Mouse (Mus musculus) E14TG2a.4 (cell line): ENCODE measurements around the gene Abi3bp.

Experiments
- CTCF ChIP-seq: conservative IDR thresholded peaks from 2 replicates; pipeline ENCODE4 v1.5.1; 2014; ENCODE audit warnings: low read length
- NANOG ChIP-seq: IDR thresholded peaks from 2 replicates; pipeline ENCODE4 v1.6.1; 2014; ENCODE audit warnings: borderline replicate concordance, low read length, mixed read lengths
- POU5F1 ChIP-seq: IDR thresholded peaks from 2 replicates; pipeline ENCODE4 v1.6.1; 2014; ENCODE audit warnings: low read length, borderline replicate concordance

DNA sequence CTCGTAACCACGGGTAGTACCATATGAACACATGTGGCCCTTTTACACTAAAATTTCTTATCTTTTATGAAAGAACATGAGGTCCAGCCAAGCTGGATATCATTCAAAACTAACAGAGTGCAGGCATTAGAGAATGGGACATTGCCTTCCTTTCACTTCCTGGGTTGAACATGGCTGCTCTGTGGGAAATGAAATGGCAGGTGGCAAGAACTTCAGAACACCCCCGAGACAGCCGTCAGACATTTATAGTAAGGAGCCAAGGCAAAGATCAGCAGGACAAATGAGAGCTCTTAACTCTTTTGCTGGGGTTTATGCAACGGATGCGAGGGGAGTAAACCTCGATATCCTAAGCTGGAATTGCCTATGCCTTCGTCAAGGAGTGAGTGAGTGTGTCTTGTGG lies 132.9 kb downstream of the Abi3bp start:
- no peak for TF ChIP-seq CTCF
- TF ChIP-seq NANOG: no peak
- no peak for TF ChIP-seq POU5F1
